9 mouse cellular contexts compared by ENCODE assay signal in genomic region chr7:46279946-46280345, GRCm38 (mm10). TPM values are rescaled to one million over a fixed set of nuclear protein-coding genes. Genes with fewer than 3 reads are reported as not detected.
DNase-seq lines count a peak whose midpoint lies in the region; ATAC-seq and TF ChIP-seq lines count a peak whose summit lies in the region.
"Had no signal": no experiment of that assay in that cellular context is flagged by ENCODE, and none has a peak within 500 bp of the region (broad histone marks: within the 10 kb centered on the region; RNA-seq: fewer than 3 reads in every experiment).

No protein-coding gene starts in this region.

- no peaks in the 10 kb centered on the region for H3K36me3 ChIP-seq in heart, embryonic 10.5 days
- no peaks in the 10 kb centered on the region for H3K36me3 ChIP-seq in ES-Bruce4 (ENCODE audit: control insufficient read depth, insufficient read depth, low read length, poor library complexity, severe bottlenecking)
- no peaks in the 10 kb centered on the region for H3K36me3 ChIP-seq in forebrain, postnatal 0 days (ENCODE audit: insufficient read depth)
- no peaks in the 10 kb centered on the region for H3K36me3 ChIP-seq in midbrain, postnatal 0 days (ENCODE audit: insufficient read depth, low read length)

- TF ChIP-seq CTCF in ES-Bruce4 (IDR thresholded peaks at IDR 0.05; ENCODE audit: low read depth, low read length), result peak; percentile 31
- peak; percentile 85 for TF ChIP-seq CTCF in forebrain, postnatal 0 days (IDR thresholded peaks at IDR 0.05; ENCODE audit: low read depth)
- TF ChIP-seq CTCF in midbrain, postnatal 0 days (IDR thresholded peaks at IDR 0.05), result peak; percentile 82

- no peak overlapping the region for H3K27ac ChIP-seq in heart, embryonic 10.5 days
- H3K27ac ChIP-seq in ES-Bruce4 (ENCODE audit: insufficient read depth, low read length), result no peak overlapping the region
- no peak overlapping the region for H3K27ac ChIP-seq in forebrain, postnatal 0 days (ENCODE audit: low read depth, low read length)
- H3K27ac ChIP-seq in midbrain, postnatal 0 days (ENCODE audit: low read depth, low read length), result no peak overlapping the region

- 17% methylated on average over 6 of the region's 6 CpGs for WGBS in heart, embryonic 10.5 days
- 15% methylated on average over 6 of the region's 6 CpGs for WGBS in forebrain, postnatal 0 days
- WGBS in midbrain, postnatal 0 days, result 17% methylated on average over 6 of the region's 6 CpGs

- no peak overlapping the region for H3K4me3 ChIP-seq in heart, embryonic 10.5 days
- H3K4me3 ChIP-seq in ES-Bruce4 (ENCODE audit: low read depth, low read length), result no peak overlapping the region
- H3K4me3 ChIP-seq in forebrain, postnatal 0 days (ENCODE audit: low read depth, low read length), result no peak overlapping the region
- no peak overlapping the region for H3K4me3 ChIP-seq in midbrain, postnatal 0 days (ENCODE audit: low read depth, low read length)

- H3K9me3 ChIP-seq in heart, embryonic 10.5 days, result no peaks in the 10 kb centered on the region
- no peaks in the 10 kb centered on the region for H3K9me3 ChIP-seq in ES-Bruce4 (replicated peaks; ENCODE audit: control insufficient read depth, insufficient read depth, low read length, poor library complexity, severe bottlenecking)
- H3K9me3 ChIP-seq in forebrain, postnatal 0 days (ENCODE audit: low read length), result no peaks in the 10 kb centered on the region
- no peaks in the 10 kb centered on the region for H3K9me3 ChIP-seq in midbrain, postnatal 0 days (ENCODE audit: low read length)

- ATAC-seq in forebrain, postnatal 0 days, result no peak
- no peak for ATAC-seq in midbrain, postnatal 0 days (ENCODE audit: low FRiP score)

- no peak overlapping the region for H3K4me2 ChIP-seq in forebrain, postnatal 0 days (ENCODE audit: low read depth)
- no peak overlapping the region for H3K4me2 ChIP-seq in midbrain, postnatal 0 days (ENCODE audit: low read depth, low read length, poor library complexity, severe bottlenecking)

- H3K9ac ChIP-seq in ES-Bruce4 (ENCODE audit: low read depth, poor library complexity, severe bottlenecking), result no peak overlapping the region
- no peak overlapping the region for H3K9ac ChIP-seq in forebrain, postnatal 0 days
- no peak overlapping the region for H3K9ac ChIP-seq in midbrain, postnatal 0 days (replicated peaks; ENCODE audit: low read length, poor library complexity, severe bottlenecking)

- no peak for TF ChIP-seq EP300 in ES-Bruce4 (IDR thresholded peaks at IDR 0.05; ENCODE audit: insufficient read depth, low read depth, low read length)

- peak; percentile 57 to 70 for DNase-seq in heart, postnatal 10 days
- no peak for DNase-seq in heart, embryonic 10.5 days (ENCODE audit: low spot score)
- DNase-seq in brain, embryonic 18.5 days (ENCODE audit: low read depth, low spot score), result peak; percentile 22
- DNase-seq in forebrain, postnatal 0 days, result peak; percentile 86
- peak; percentile 54 to 74 for DNase-seq in layer of hippocampus, postnatal 14 days (ENCODE audit: low spot score in 2 of 2)
- peak; percentile 89 for DNase-seq in midbrain, postnatal 0 days (ENCODE audit: low spot score)
- peak; percentile 52 for DNase-seq in thymus, postnatal 25 days

- TF ChIP-seq POLR2A in ES-Bruce4 (IDR thresholded peaks at IDR 0.05; ENCODE audit: insufficient read depth, low read length), result no peak

- H3K4me1 ChIP-seq in heart, embryonic 10.5 days, result peaks cover 13% of the 10 kb centered on the region; the same call in 1 of the 2 replicates
- H3K4me1 ChIP-seq in ES-Bruce4 (ENCODE audit: control insufficient read depth, insufficient read depth, low read length), result no peaks in the 10 kb centered on the region
- H3K4me1 ChIP-seq in forebrain, postnatal 0 days (ENCODE audit: insufficient read depth), result no peaks in the 10 kb centered on the region
- no peaks in the 10 kb centered on the region for H3K4me1 ChIP-seq in midbrain, postnatal 0 days (ENCODE audit: insufficient read depth, low read length)

- H3K27me3 ChIP-seq in heart, embryonic 10.5 days (ENCODE audit: insufficient read depth, poor library complexity, severe bottlenecking), result peaks cover 80% of the 10 kb centered on the region
- no peaks in the 10 kb centered on the region for H3K27me3 ChIP-seq in ES-Bruce4 (ENCODE audit: control insufficient read depth, insufficient read depth, low read length, poor library complexity, severe bottlenecking)
- H3K27me3 ChIP-seq in forebrain, postnatal 0 days (ENCODE audit: insufficient read depth, low read length), result no peaks in the 10 kb centered on the region
- H3K27me3 ChIP-seq in midbrain, postnatal 0 days (ENCODE audit: insufficient read depth, low read length), result no peaks in the 10 kb centered on the region

- intact Hi-C loops in heart, postnatal 10 days (cut with DNase I), result loop anchor here (2.0 kb wide), 2 partner anchors 97 to 327 kb away; partner anchors contain the start of gene Myod1

RNA-seq across cellular contexts. Expression of gene Otog, which starts 39.2 kb away (rescaled TPM):
- not detected for total RNA-seq in heart, postnatal 10 days (2021)
- polyA plus RNA-seq in heart, embryonic 10.5 days (2016; fragmentation: Nextera tagmentation; extraction: Ambion mirVana), result not detected in 2 replicates
- polyA plus RNA-seq in ES-Bruce4 (2011; ENCODE audit: insufficient read depth, insufficient read length, low read depth, missing spikeins), result 0.30 and 0.38 TPM in 2 replicates
- total RNA-seq in forebrain, postnatal 0 days (2014; rRNA removed), result 0.08 TPM in 1 of 2 replicates, not detected in the other
- 0.02 and 0.03 TPM in 2 replicates for polyA plus RNA-seq in forebrain, postnatal 0 days (2015; fragmentation: Nextera tagmentation; extraction: Ambion mirVana)
- under 1 TPM; 0.10 to 0.12 TPM for total RNA-seq in layer of hippocampus, postnatal 14 days (2021)
- 0.11 and 0.28 TPM in 2 replicates for total RNA-seq in midbrain, postnatal 0 days (2014; rRNA removed)
- 0.01 and 0.07 TPM in 2 replicates for polyA plus RNA-seq in midbrain, postnatal 0 days (2015; fragmentation: Nextera tagmentation; extraction: Ambion mirVana)
- polyA plus RNA-seq: lung, embryonic 16.5 days had no signal

RNA-seq across cellular contexts. Expression of gene Ush1c, which starts 41.6 kb away (rescaled TPM):
- total RNA-seq in heart, postnatal 10 days (2021), result 10 to 100 TPM; 12.2 to 12.8 TPM
- 2.0 and 3.0 TPM in 2 replicates for polyA plus RNA-seq in heart, embryonic 10.5 days (2016; fragmentation: Nextera tagmentation; extraction: Ambion mirVana)
- 3.1 and 6.3 TPM in 2 replicates for polyA plus RNA-seq in ES-Bruce4 (2011; ENCODE audit: insufficient read depth, insufficient read length, low read depth, missing spikeins)
- 0.31 and 1.6 TPM in 2 replicates for total RNA-seq in forebrain, postnatal 0 days (2014; rRNA removed)
- polyA plus RNA-seq in forebrain, postnatal 0 days (2015; fragmentation: Nextera tagmentation; extraction: Ambion mirVana), result 1.6 and 1.9 TPM in 2 replicates
- total RNA-seq in layer of hippocampus, postnatal 14 days (2021), result not detected
- 0.44 and 0.85 TPM in 2 replicates for total RNA-seq in midbrain, postnatal 0 days (2014; rRNA removed)
- 1.7 and 1.8 TPM in 2 replicates for polyA plus RNA-seq in midbrain, postnatal 0 days (2015; fragmentation: Nextera tagmentation; extraction: Ambion mirVana)

Comparison
In these comparisons a context has a peak if more than half of its experiments do, and no peak if none do; other contexts are left out.
1. CTCF ChIP-seq: peak in every context shown above with its lines; median percentile 85 in forebrain, postnatal 0 days; 82 in midbrain, postnatal 0 days; 31 in ES-Bruce4.